Mouse (Mus musculus): Measurements from ENCODE around the gene Col3a1. TPM values are rescaled to one million over a fixed set of nuclear protein-coding genes. Genes with fewer than 3 reads are reported as not detected.

Col3a1 gene
- 10 to 100 TPM; 12.7 to 16.5 TPM for total RNA-seq (2021)

DNA sequence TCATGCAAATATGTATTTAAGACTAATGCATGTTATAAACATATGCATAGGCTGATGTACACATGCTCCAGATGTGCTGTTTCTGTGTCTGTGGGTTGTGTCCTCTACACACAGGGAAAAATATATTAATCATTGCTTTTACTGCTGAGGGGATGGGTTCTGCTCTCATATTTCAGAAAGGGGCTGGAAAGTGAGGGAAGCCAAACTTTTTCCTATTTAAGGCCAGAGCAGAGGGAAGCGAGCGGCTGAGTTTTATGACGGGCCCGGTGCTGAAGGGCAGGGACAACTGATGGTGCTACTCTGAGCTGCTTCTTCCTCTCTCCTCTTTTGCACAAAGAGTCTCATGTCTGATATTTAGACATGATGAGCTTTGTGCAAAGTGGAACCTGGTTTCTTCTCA, at the start of gene Col3a1:
Gene Col3a1, plus strand, starts transcription at position 151 of the 400 bp plus-strand sequence.
- intact Hi-C loops (cut with DNase I): loop anchor here (5.0 to 10.0 kb wide), 3 partner anchors 453 to 1084 kb away; no protein-coding TSS in a partner anchor
- no peak for DNase-seq (ENCODE audit: low spot score in 2 of 2)

DNA sequence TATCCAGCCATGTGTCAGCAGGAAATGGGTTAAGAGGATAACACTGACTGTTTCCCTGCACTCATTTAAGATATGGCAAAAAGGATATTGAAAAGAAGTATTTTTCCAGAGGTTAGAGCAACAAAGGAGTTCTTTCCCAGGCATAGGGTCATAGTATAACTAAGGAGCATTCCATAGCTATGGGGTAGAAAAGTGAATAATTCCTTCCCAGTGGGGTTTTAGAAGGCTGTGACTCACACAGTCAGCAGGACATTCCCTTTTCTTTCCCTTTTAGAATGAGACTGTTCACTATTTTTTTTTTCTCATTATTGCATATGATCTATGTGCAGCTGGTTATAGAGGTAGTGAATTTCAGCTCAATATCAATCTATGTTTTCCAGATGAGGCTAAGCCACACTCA, 41.9 kb upstream of the Col3a1 start:
- intact Hi-C loops (cut with DNase I): no loop called here
- no peak for DNase-seq (ENCODE audit: low spot score in 2 of 2)

DNA sequence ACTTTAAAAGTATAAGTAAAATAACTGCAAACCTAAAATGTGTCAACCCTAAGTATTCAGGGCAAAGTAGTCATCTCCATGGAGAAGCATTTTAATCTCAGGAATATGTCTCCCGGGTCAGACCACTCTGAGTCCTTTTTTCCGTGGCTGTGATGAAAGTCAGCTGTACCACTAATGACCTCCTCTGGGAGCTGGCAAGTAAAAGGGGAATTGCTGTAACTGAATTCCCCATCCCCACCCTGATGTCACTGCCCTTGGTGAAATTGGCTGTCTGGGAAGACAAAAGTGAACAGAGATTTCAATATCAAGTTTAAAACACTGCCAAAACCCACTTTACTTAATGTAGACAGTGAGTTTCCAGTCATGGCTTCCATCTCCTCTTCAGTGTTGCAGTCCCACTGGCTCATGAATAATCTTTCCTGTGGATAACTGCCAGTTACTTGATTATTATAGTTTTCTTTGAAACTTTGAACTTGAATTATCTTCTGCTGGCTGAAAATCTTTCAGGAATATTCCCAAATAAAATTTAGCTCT, 35.3 kb upstream of the Col3a1 start:
- no peak for DNase-seq (ENCODE audit: low spot score in 2 of 2)
- intact Hi-C loops (cut with DNase I): no loop called here

DNA sequence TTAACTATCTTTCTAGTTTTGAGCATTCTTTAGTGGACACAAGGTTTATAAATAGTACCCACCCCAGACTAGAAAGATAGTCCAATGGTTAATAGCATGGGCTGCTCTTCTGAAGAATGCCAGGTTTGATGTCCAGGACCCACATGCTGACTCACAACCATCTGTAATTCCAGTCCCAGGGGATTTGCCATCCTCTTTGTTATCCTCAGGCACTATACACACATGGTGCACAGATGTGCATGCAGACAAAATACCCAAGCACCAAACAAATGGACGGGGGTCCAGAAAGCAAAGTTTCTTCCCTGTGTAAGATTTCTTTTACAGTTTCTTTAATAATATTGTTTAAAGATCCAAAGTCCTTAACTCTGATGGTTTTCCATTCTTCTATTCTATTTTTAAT, 23.4 kb upstream of the Col3a1 start:
- no peak for DNase-seq (ENCODE audit: low spot score in 2 of 2)
- intact Hi-C loops (cut with DNase I): no loop called here

DNA sequence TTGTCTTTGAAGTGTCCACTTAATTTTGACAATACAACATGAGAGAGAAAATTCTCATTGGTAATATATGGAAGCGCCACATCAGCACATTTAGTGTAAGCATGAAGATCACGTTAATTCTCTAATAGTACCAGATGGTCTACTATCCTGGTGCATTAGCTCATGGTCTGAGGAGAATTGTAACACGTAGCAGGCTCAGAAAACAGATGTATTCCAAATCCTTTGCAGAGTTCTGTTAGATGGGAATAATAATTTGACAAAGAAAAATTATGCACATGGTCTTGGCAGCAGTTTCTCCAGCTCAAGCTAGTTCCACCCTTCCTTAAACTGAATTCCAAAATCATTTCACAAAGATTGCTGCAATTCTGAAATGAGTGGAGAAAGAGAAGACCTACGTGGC, 21.3 kb upstream of the Col3a1 start:
- no peak for DNase-seq (ENCODE audit: low spot score in 2 of 2)
- intact Hi-C loops (cut with DNase I): no loop called here

DNA sequence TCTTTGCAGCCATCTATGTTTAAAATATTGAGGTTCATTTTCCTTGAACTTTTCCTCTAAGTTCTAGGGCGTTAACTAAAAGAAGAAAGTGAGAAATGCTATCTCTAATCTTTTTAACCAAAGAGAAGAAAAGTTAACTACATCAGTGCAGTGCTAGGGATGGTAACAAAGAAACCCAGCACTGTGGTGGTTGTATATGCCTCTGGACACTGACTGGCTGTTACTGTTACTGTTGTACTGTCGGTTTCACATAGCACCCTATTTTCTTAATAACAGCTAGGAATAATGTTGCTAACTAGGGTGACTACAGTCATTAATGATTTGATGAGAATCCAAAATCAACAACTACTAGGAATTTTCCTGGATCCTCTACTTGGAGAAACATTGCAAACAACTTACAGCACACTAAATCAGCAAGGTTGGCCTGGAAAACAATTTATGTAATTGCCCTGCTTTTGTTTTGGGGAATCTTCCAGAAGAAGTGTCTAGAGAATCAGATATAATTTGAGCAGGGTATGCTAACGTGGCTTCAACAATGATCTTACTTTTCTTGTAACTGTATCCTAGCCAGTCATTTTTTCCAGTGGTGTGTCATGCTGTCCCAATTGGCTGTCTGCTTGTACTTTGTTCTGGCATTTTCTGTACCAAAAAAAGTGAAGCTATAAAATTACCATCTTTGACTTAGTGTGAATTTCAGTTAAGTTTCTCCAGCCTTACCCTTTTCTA, 11.8 kb upstream of the Col3a1 start:
- DNase-seq (ENCODE audit: low spot score in 2 of 2): no peak
- intact Hi-C loops (cut with DNase I): no loop called here

DNA sequence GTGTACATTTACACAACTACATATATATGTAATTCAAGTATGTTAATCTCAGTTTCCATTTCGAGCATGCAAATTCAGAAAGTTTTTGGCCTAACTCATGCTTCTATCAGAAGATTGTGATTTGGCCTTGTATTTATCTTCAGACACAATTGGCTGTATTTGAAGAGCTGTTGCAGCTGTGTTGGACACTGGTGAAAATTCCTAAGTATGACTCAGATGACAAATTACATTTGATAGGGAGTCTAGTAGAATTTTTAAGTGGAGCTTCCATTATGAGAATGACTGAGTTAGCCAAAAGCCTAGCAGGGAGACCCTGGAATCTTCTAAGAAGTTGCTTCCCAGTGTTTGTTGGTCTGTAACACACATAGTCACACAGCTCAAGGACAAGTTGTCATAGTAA, 7.1 kb upstream of the Col3a1 start:
- no peak for DNase-seq (ENCODE audit: low spot score in 2 of 2)
- intact Hi-C loops (cut with DNase I): no loop called here

DNA sequence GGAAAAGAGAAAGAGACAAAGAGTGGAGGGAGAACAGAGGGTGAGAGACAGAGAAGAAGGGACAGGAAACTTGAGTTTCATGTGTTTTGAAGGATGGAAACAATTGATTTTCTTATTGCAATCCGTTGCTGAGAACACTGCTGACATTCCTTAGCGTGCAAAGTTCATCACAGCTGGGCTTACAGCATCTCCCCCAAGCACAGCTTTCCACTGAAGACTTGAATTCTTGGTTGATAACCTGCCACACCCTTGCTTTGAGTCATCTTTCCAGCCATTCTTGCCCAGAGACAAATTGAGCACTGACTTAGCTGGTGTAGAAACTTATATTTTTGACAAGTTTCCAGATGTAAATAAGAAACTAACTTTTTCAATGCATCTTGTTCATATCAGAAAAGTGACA, 2.3 kb upstream of the Col3a1 start:
- intact Hi-C loops (cut with DNase I): no loop called here

DNA sequence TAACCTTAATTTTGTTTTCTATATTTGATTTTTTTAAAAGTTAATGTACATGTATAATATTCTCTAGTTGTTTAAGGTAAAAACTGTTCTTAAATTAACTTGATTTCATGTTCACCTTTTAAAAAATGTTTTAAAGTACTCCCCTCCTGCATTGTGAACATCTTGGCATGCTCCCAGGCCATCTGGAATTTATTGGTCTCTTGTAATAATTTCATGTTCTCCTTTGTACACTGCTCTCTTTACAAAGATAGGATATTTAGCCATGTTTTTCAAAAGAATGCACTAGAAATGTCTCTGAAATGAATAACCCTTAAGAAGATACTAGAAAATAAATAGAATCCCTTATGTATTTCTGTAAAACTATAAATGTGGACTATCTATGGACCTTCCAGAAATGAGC, 624 bp downstream of the Col3a1 start:
- intact Hi-C loops (cut with DNase I): loop anchor here (5.0 to 10.0 kb wide), 3 partner anchors 453 to 1085 kb away; no protein-coding TSS in a partner anchor
- DNase-seq (ENCODE audit: low spot score in 2 of 2): no peak

More for the DNA sequence above, 2.3 kb upstream of the Col3a1 start:
- DNase-seq (ENCODE audit: low spot score in 2 of 2): no peak

DNA sequence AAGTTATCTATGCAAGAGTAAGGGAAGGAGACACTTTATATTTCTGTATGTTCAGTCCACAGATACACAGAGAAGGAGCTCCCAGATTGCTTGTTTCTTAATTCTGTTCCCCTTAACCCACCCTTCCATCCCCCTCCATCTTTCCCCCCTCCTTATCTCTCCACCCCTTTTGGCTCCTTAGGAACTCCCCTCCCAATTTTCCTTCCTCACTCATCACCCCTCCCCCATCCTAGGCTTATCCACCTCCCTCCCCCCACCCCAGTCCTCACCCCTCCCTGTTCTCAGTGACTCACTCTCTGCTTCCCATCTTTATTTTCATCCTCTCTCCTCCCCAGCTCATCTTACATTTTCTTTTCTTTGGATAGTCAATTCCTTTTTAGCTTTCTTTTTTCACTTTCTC, 1.5 kb downstream of the Col3a1 start:
- no peak for DNase-seq (ENCODE audit: low spot score in 2 of 2)
- intact Hi-C loops (cut with DNase I): loop anchor here (5.0 to 10.0 kb wide), 3 partner anchors 452 to 1086 kb away; no protein-coding TSS in a partner anchor

DNA sequence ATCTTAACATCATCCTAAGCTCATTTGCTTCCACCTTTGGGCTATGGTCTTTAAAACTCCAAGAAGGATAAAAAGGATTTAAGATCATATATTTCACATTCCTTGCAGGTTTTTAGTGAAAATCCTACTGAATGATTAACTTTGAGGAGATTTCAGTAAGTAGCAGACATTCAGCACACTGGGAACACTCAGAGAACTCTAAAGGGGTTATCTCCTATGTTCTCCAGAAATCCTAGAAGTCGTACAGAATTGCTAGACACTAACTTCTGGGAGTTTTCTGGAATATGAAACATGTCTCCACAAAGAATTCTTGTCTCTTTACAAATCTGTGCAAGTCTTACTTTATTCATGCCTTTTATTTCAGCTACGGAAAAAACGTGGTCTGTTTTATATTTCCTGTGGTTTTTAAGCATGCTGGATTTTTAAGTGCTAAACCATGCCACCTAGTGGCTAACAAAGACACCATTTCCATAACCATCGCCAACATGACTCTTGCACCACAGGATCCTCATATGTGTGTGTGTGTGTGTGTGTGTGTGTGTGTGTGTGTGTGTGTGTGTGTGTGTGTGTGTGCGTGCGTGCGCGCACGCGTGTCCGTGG, 2.5 kb downstream of the Col3a1 start:
- DNase-seq (ENCODE audit: low spot score in 2 of 2): peak; percentile 29 to 62
- intact Hi-C loops (cut with DNase I): loop anchor here (5.0 to 10.0 kb wide), 3 partner anchors 451 to 1086 kb away; no protein-coding TSS in a partner anchor

DNA sequence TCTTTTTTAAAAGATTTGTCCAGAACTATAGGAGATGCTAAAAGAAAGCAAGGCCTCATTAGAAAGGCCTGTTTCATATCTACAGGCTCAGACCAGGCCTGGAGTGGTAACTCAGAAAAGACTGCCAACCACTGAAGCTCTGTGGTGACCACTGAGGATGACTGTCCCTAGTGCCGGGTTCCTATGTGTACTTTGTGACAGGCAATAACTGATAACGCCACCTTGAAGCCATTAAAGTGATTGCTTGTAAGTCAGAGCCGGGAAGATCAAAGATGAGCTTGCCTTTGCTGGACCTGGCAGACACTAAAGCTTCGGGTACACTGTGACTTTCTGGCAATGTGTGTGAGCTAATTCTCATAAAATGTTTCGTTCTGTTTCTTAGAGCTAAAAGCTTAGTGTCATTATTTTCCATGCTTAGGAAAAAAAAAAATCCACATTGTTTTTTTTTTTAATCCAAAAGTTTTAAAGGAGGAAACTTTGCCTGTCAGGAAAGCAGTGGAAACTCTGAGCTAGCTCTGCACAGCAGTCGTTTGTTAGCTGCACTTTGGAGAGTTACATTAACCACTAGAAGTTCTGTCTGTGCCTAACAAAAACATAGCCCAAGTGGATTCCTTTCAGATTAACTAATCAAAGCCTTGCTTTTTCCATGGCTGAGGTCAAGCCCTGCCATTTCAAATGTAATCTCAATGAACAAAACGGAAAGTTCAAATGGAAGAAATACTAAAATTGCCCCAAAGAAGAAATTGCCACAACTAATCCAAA, 4.6 kb downstream of the Col3a1 start:
- intact Hi-C loops (cut with DNase I): loop anchor here (10.0 kb wide), 1 partner anchor 449 kb away; no protein-coding TSS in a partner anchor
- no peak for DNase-seq (ENCODE audit: low spot score in 2 of 2)

DNA sequence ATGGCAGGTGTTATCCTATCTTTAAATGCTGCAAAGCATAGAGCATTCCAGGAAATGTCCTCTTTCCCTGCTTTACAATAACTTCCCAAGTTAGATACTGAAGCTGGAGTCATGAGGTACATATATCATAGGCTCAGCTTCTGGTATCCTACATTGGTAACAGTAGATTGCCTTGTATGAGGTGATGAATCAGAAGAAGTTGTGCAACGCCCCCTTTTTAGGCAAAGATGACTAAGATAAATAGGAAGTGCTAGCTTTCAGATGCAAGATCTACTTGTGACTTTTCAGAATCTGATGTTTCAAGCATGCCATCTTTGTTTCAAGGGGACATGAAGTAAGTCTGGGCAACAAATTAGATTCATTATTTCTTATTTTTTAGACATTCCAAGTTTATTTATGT, 6.9 kb downstream of the Col3a1 start:
- intact Hi-C loops (cut with DNase I): loop anchor here (10.0 kb wide), 1 partner anchor 447 kb away; no protein-coding TSS in a partner anchor
- DNase-seq (ENCODE audit: low spot score in 2 of 2): no peak

DNA sequence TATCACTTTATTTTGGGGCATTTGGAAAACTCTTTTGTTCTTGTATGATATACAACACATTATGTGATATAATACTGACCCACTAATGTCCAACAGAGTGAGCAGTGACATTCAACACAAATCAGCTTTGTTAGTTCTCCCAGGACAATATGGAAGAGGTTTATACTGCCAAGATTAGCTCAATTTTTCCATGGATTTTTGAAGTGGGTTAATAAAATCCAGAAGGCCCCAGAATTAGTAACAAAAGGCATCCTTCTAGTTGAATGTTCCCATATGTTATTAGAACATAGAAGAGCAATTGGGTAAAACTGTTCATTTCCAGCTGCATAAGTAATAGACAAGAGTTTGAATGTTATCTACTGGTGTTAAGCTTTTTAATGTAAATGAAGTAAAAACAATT, 9.5 kb downstream of the Col3a1 start:
- intact Hi-C loops (cut with DNase I): no loop called here
- no peak for DNase-seq (ENCODE audit: low spot score in 2 of 2)

DNA sequence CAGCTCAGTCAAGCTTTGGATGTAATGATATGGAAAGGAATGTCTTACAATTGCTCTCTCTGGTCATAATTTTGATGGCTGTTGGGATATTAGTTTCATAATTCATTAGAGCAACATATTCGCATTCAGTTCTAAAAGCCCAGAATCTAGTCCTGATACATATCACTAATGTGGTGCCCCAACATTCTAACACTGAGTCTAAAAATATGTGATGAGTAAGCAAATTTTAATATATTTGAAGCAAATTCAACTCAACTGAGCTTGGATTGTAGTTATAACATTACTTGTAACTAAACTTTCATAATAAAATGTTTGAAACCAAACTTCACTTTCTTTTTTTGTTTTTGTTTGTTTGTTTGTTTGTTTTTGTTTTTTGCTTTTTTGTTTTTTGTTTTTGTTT, 17.8 kb downstream of the Col3a1 start:
- intact Hi-C loops (cut with DNase I): no loop called here
- DNase-seq (ENCODE audit: low spot score in 2 of 2): no peak

DNA sequence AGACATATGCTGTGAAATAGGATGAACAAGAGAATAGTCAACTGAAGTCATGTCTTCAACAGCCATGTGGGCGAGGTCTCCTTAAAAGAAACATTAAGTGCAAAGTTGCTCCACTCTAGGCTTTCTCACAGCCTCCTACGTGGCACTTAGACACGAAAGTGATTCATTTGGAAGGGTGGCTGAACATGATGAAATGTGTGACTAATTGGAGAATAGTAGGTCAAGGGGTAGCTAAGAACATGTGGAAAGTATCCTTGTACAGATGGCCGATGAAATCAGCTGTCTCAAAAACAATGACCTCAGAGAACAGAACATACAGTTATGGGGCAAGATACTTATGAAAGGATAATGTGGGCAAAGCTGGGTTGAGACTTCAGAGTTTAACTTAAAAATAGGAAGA, 44.6 kb downstream of the Col3a1 start:
- intact Hi-C loops (cut with DNase I): no loop called here
- peak in 1 of 2 experiments; percentile 49 for DNase-seq (ENCODE audit: low spot score in 2 of 2)

DNA sequence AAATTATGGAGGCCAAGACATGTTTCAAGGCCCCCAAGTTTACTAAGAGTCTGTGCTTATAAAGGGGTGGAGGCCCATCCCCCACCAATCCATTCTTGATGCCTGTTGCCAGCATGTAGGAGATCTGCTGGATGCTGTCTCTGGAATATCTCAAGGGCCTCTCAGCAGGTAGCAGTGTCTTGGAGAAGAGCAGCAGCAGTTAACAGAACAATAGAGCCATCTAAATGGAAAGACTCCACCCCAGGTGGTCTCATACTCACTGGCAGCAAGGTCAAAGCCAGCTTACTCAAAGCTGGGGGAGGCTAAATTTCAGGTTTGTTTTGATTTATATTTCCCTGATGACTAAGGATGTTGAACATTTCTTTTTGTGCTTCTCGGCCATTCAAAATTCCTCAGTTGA, 46.7 kb downstream of the Col3a1 start:
- intact Hi-C loops (cut with DNase I): no loop called here
- DNase-seq (ENCODE audit: low spot score in 2 of 2): no peak

DNA sequence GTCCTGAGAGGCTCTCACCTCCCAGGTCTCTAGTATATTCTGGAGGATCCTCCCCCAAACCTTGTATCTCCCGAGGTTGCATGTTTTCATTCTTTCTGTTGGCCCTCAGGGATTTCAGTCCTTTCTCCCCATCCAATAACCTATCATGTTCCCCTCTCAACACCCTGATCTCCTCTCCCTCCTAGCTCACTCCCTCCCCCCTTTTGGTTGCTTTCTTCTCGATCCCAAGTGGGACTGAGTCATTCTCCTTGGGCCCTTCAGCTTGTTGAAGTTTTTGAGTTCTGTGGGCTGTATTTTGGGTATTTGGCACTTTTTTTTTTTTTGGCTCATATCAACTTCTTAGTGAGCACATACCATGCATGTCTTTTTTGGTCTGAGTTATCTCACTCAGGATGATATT, 47.8 kb downstream of the Col3a1 start:
- no peak for DNase-seq (ENCODE audit: low spot score in 2 of 2)
- intact Hi-C loops (cut with DNase I): no loop called here

DNA sequence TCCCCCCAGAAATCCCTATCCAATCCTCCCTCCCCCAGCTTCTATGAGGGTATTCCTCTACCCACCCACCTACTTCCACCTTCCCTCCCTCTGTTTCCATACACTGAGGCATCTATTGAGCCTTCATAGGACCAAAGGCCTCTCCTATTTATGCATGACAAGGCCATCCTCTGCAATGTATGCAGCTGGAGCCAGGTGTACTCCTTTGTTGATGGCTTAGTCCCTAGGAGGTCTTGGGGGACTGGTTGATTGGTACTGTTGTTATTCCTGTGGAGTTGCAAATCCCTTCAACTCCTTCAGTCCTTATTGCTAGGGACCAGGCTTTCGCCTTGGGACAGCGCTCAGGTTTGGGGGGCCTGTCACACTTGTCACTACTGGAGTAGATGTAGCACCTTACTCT, 48.3 kb downstream of the Col3a1 start:
- DNase-seq (ENCODE audit: low spot score in 2 of 2): no peak
- intact Hi-C loops (cut with DNase I): no loop called here

DNA sequence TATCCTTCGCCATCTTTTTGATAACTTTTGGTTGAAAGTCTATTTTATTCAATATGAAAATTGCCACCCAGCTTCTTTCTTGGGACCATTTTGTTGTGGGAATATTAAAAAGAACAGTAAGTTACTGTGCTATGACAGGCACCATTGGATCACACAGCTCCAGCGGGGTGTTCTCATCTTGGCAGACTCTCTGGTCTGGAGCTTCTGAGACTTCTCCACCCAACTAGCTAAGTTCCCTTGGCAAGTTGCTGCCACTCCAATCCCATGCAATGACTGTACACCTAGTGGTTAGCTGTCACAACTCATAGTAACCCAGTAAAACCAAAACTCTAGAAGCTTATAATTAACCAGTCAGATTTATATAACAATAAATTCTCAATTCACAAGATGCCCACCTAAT, 51.9 kb downstream of the Col3a1 start:
- intact Hi-C loops (cut with DNase I): no loop called here
- DNase-seq (ENCODE audit: low spot score in 2 of 2): no peak

Measured in left cerebral cortex, postnatal 25 days (tissue).